Mouse (Mus musculus) forebrain, embryonic 15.5 days (tissue): ENCODE measurements around the gene Lsamp. TPM values are rescaled to one million over a fixed set of nuclear protein-coding genes. Genes with fewer than 3 reads are reported as not detected.

ENCODE experiments used
- ATAC-seq: fragments of 200-750 bp; cut with Nextera tagmentation; replicated peaks from 2 replicates; pipeline ENCODE4 v1.8.0; 2017; ENCODE audit warnings: mild to moderate bottlenecking, moderate TSS enrichment, moderate library complexity
- H3K27ac ChIP-seq: fragments of 300-500 bp; sonication (generic); replicated peaks from 2 replicates; pipeline ENCODE4 v1.5.1; 2015; ENCODE audit warnings: mild to moderate bottlenecking, inconsistent platforms
- H3K27me3 ChIP-seq: fragments of 300-500 bp; sonication (generic); 2 replicates; pipeline ENCODE4 v1.6.1; 2015; ENCODE audit warnings: inconsistent platforms
- H3K36me3 ChIP-seq: fragments of 300-500 bp; sonication (generic); 2 replicates; pipeline ENCODE4 v1.6.1; 2015; ENCODE audit warnings: mild to moderate bottlenecking, inconsistent platforms
- H3K4me1 ChIP-seq: fragments of 300-500 bp; sonication (generic); 2 replicates; pipeline ENCODE4 v1.6.1; 2015; ENCODE audit warnings: inconsistent platforms
- H3K4me2 ChIP-seq: fragments of 300-500 bp; sonication (generic); replicated peaks from 2 replicates; pipeline ENCODE4 v1.6.1; 2015; ENCODE audit warnings: mild to moderate bottlenecking, inconsistent platforms
- H3K4me3 ChIP-seq: fragments of 300-500 bp; sonication (generic); 2 replicates; pipeline ENCODE4 v1.5.1; 2015; ENCODE audit warnings: mild to moderate bottlenecking, inconsistent platforms
- H3K9ac ChIP-seq: fragments of 300-500 bp; sonication (generic); replicated peaks from 2 replicates; pipeline ENCODE4 v1.6.1; 2015; ENCODE audit warnings: mild to moderate bottlenecking, inconsistent platforms
- H3K9me3 ChIP-seq: fragments of 300-500 bp; sonication (generic); 2 replicates; pipeline ENCODE4 v1.6.1; 2016; ENCODE audit warnings: inconsistent platforms
- WGBS: fragments of 180-500 bp; shearing (Covaris S2); methylation state at CpG from one replicate; pipeline ENCODE4 v1.1.7; 2015; ENCODE audit warnings: mixed read lengths; 5-methylcytosine and 5-hydroxymethylcytosine counted together
- polyA plus RNA-seq: library from polyadenylated mRNA; unstranded; fragments of >200 nt; fragmentation: Nextera tagmentation; extraction: Ambion mirVana; gene quantifications from 2 replicates; pipeline ENCODE4 v1.2.1, GENCODE M21; 2015

Lsamp gene
- polyA plus RNA-seq, 1 experiment from 2014 or later = 61.0 TPM

DNA sequence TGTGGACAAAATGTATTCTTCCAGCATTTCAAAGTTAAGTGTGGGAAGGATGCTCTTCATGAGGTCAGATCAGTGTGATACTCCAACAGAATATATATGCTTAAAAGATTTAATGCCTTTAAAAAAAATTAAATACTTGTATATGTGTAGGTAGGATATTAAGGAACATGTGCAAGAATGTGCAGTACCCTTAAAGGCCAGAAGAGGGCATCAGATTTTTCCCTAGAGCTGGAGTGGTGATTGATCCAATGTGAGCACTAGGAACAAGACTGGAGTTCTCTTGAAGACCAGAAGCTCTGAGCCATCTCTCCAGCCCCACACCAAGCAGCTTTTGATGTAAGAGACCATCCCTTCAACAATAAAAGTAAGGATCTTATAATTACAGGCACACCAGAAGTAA, 1708.3 kb downstream of the Lsamp start:
- Histone ChIP-seq H3K27ac (no peak overlapping the region), H3K36me3 (no peaks in the 10 kb centered on the region), H3K4me1 (no peaks in the 10 kb centered on the region), H3K4me3 (no peak overlapping the region), H3K9me3 (no peaks in the 10 kb centered on the region), H3K27me3 (no peaks in the 10 kb centered on the region), H3K9ac (no peak overlapping the region), H3K4me2 (no peak overlapping the region)
- no peak for ATAC-seq

DNA sequence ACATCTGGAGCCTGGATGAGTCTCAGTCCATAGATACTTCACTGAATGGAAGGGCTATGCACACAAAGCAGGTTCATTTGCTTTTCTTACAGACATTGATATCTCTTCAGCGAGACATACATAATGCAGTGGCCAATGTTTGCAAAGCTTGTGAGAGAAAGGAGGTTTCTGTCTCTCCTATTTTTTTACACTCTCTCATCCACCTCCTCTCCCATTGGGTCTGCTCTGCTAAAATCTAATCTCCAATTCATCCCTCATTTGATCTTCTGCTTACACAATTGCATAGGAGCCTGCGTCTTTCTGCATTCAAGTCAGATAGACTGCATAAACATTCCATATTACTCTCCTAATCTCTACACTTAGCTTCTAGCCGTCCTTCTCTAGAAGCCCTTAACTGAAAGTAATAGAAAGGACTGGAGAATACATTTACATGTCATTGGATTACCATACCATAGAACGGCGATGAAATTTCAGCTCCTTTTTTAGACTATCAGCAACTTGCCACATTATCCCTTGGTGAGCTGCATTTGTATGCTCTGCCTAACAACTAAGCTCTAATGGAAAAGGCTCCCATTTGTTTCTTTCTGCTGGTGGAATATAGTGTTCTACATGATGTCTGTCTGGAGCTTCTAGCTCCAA, 1717.7 kb downstream of the Lsamp start:
- H3K36me3 ChIP-seq = no peaks in the 10 kb centered on the region

DNA sequence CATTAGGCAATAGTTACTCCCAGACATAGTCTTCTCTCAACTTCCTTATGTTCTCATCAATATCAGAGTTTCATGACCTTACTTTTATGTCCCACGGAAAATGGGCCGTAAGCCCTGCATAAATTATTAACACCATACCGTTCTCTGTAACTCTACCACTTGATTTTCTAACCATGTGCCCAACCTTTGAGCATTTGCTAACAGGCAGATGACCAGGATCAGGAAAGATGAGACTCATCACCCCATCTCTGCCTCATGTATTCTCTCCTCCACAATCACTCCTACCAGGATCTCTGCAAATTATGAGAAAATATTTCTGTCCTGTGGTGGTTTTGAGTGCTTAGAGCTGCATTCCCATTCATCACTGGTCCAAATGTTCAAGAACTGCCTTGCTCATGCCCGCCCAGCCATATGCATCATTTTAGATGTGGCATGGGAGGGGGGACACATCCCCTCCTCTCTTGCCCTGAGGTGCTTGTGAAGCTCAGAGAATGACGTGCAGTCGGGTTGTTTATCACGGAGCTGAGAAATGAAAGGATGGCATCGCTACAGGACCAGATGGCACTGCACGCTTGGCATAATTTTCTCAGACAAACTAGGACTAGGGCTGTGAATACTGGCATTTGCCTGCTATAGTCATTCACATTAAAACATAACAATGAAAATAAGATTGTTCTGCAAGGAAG, 1744.9 kb downstream of the Lsamp start:
- H3K27ac ChIP-seq = peak overlapping the region; percentile 78
- ATAC-seq = peak; percentile 95
- WGBS = 53% methylated on average over 9 of the region's 9 CpGs

More for the DNA sequence above, 1717.7 kb downstream of the Lsamp start:
- Histone ChIP-seq H3K9ac (no peak overlapping the region), H3K9me3 (no peaks in the 10 kb centered on the region), H3K4me3 (no peak overlapping the region), H3K27me3 (no peaks in the 10 kb centered on the region), H3K4me2 (no peak overlapping the region), H3K4me1 (no peaks in the 10 kb centered on the region), H3K27ac (no peak overlapping the region)
- ATAC-seq = no peak
- 68% methylated on average over 5 of the region's 5 CpGs for WGBS

DNA sequence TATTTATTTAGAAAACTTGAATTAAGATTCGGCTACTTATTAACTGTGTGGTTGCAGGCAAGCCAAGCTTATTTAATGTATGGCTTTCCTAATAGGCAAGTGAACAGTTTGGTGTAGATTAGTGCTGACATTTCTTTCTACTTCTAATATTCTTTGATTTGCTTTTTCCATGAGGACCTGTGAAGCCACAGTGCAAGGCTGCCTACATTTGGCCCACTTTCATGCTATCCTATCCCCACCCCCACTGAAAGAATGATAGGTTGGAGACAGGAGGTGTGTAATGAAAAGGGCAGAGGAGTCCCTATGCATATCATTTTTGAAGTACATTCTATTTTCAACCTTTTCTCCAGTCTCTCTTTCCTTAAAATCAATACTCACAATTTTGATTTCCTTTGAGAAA, 1745.8 kb downstream of the Lsamp start:
- Histone ChIP-seq H3K9me3 (no peaks in the 10 kb centered on the region), H3K9ac (no peak overlapping the region), H3K27me3 (no peaks in the 10 kb centered on the region), H3K4me3 (no peak overlapping the region), H3K36me3 (no peaks in the 10 kb centered on the region), H3K4me1 (peaks cover 18% of the 10 kb centered on the region), H3K27ac (peak overlapping the region; percentile 78), H3K4me2 (no peak overlapping the region)
- 88% methylated on average over 1 of the region's 1 CpGs for WGBS
- no peak for ATAC-seq

More for the DNA sequence above, 1744.9 kb downstream of the Lsamp start:
- Histone ChIP-seq H3K9ac (no peak overlapping the region), H3K4me1 (peaks cover 17% of the 10 kb centered on the region), H3K36me3 (no peaks in the 10 kb centered on the region), H3K9me3 (no peaks in the 10 kb centered on the region), H3K4me2 (no peak overlapping the region), H3K4me3 (no peak overlapping the region), H3K27me3 (no peaks in the 10 kb centered on the region)

DNA sequence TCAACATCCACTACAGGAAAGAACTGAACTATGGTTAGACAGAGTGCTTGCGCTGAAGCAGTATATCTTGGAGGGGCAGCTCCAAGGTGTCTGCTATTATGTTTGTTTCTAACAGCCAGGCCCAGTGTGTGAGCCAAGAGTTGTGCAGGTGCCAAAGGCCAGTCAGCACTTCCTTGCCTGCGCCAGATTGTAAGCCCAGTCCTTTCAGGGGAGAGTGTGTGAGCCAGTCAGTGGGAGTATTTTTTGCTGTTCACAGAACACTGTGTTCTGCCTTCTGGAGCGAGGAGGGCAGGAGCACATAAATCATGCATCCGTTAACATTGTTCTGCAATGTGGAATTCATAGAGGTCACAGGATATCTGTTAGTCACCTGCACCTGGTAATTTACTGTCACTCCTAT, 1760.9 kb downstream of the Lsamp start:
- Histone ChIP-seq H3K27ac (peak overlapping the region; percentile 17; the same call in 1 of the 2 replicates), H3K9me3 (no peaks in the 10 kb centered on the region), H3K9ac (no peak overlapping the region), H3K36me3 (no peaks in the 10 kb centered on the region), H3K4me1 (peaks cover 29% of the 10 kb centered on the region), H3K4me3 (no peak overlapping the region), H3K4me2 (no peak overlapping the region), H3K27me3 (no peaks in the 10 kb centered on the region)
- peak; percentile 87 for ATAC-seq
- WGBS = 48% methylated on average over 4 of the region's 4 CpGs

DNA sequence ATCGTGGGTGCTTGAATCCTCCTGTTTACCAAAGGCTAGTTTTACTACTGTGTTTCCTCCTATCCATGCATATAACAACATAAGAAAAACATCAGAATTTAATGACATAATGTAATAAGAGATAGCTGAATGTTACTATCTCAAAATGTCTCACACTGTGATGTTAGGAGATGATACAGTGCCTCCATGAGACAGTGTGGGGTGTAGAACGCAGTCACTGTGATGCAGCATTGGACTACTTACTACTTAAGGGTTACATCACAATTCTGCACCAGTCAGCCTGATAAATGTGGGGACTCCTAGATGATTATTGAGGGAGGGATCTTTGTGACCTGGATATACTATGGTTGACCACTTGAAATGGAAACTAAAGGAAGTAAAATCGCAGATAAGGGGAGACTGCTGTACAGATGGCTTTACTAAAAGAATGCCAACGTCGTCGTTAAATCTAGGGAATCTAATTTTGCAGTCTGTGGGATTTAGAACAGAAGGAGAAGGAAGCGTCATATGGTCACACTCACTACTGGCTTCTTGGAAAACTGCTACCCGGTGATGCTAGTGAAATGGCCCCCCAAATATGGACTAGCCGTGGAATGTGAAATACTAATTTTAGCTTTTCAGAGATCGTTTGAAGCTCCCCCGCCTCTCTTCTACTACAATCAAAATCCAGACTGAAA, 1762.2 kb downstream of the Lsamp start:
- 60% methylated on average over 11 of the region's 11 CpGs for WGBS
- no peak overlapping the region for H3K9ac ChIP-seq
- H3K4me3 ChIP-seq = no peak overlapping the region
- H3K27me3 ChIP-seq = no peaks in the 10 kb centered on the region
- no peaks in the 10 kb centered on the region for H3K9me3 ChIP-seq
- no peak overlapping the region for H3K4me2 ChIP-seq
- H3K36me3 ChIP-seq = no peaks in the 10 kb centered on the region
- peak overlapping the region; percentile 32; the same call in 1 of the 2 replicates for H3K27ac ChIP-seq
- peak; percentile 66 for ATAC-seq
- H3K4me1 ChIP-seq = peaks cover 29% of the 10 kb centered on the region

DNA sequence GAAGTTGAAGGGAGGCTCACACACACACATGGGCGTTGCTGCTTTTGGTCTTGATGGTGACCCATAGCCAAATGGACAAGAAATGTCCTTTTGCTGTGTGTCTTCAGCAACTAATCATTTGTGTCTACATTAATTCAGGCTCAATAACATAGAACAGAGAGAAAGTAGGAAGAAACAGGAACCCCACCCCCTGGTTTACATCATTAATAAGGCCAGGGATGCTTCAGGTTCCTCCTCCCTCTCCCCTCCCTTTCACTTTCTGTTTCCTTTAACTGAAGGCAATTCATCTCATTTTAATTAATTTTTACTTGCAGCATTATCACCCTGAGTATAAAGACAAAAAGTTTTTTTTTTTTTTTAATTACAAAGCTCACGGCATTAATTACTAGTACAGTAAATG, 1763.7 kb downstream of the Lsamp start:
- Histone ChIP-seq H3K9ac (no peak overlapping the region), H3K4me2 (no peak overlapping the region), H3K36me3 (no peaks in the 10 kb centered on the region), H3K4me3 (no peak overlapping the region), H3K4me1 (peaks cover 29% of the 10 kb centered on the region), H3K9me3 (no peaks in the 10 kb centered on the region), H3K27me3 (no peaks in the 10 kb centered on the region), H3K27ac (no peak overlapping the region)
- 44% methylated on average over 2 of the region's 2 CpGs for WGBS
- ATAC-seq = no peak

DNA sequence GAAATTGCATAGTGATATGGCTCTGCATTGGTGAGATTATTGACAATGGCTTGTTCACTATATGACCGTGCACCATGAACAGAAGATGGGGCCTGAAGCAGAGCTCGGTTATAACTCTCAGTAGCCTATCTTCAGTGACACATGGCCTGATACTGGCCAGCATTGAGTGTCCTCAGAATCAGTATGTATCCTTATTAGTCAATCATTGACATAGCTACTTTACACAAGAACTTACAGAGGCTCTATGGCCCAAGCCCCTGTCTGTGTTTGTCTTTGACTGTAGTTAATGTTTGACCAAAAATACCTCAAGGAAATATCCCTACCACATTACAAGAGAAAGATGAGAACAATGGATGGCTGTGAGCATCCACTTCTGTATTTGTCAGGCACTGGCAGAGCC, 1764.6 kb downstream of the Lsamp start:
- Histone ChIP-seq H3K9me3 (no peaks in the 10 kb centered on the region), H3K36me3 (no peaks in the 10 kb centered on the region), H3K4me1 (peaks cover 29% of the 10 kb centered on the region), H3K4me3 (no peak overlapping the region), H3K9ac (no peak overlapping the region), H3K27me3 (no peaks in the 10 kb centered on the region), H3K4me2 (no peak overlapping the region), H3K27ac (no peak overlapping the region)
- ATAC-seq = no peak
- 82% methylated on average over 2 of the region's 2 CpGs for WGBS

DNA sequence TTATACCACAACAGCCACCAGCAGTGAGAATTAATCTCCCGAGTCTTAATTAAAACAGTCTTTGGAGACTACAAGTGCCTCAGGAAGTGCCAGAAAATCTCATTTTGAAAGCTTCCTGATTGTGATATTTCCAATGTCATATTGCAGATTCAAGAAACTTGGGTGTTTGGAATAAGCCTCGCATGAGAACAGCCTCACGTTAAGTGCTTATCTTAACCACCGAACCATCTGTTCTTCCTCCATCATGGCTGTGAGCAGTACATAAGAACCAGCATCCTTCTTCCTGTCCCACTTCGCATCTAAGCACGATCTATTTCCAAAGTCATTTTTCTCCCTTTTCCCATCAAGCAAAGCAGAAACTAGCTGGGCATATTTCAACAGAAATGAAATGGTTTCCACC, 1780.1 kb downstream of the Lsamp start:
- no peaks in the 10 kb centered on the region for H3K36me3 ChIP-seq
- H3K4me1 ChIP-seq = no peaks in the 10 kb centered on the region
- no peak overlapping the region for H3K4me3 ChIP-seq
- H3K4me2 ChIP-seq = no peak overlapping the region
- H3K27me3 ChIP-seq = no peaks in the 10 kb centered on the region
- no peak overlapping the region for H3K9ac ChIP-seq
- ATAC-seq = no peak
- WGBS = 64% methylated on average over 6 of the region's 6 CpGs
- H3K27ac ChIP-seq = 0 out of 2 replicates have a peak overlapping the region, but pooled peaks have one; percentile 39
- no peaks in the 10 kb centered on the region for H3K9me3 ChIP-seq

DNA sequence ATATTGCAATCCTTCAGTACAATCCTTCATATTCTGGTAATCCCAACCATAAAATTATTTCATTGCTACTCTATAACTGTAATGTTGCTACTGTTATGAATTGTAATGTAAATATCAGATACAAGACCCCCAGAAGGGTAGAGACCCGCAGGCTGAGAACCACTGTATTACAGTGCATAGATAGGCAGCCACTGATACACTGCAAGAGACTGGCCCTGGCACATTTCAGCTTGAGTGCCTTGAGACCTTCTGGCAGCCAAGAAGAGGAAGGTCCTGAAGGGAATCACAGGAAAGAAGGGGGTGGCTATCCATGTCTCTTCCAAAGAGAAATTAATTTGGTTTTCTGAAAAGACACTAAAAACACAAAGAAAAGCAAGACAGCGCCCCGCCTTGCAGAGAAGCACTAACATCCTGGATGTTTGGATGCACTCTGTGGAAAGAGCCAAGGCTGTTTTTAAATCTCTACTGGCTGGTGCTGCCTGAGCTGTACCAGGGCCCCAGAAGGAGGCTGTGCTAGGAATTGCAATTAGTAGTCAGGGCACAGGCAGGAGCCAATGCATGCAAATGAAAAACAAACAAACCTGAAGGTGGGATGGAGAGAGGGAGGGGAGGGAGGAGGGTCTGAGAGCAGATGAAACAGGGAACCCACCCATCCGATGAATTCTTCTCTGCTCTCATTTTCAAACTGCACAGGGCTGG, 1787.4 kb downstream of the Lsamp start:
- Histone ChIP-seq H3K27me3 (no peaks in the 10 kb centered on the region), H3K4me2 (no peak overlapping the region), H3K9ac (no peak overlapping the region), H3K36me3 (no peaks in the 10 kb centered on the region), H3K4me1 (peaks cover 19% of the 10 kb centered on the region), H3K27ac (peak overlapping the region; percentile 55), H3K9me3 (no peaks in the 10 kb centered on the region), H3K4me3 (no peak overlapping the region)
- ATAC-seq = peak; percentile 95
- 36% methylated on average over 4 of the region's 4 CpGs for WGBS

DNA sequence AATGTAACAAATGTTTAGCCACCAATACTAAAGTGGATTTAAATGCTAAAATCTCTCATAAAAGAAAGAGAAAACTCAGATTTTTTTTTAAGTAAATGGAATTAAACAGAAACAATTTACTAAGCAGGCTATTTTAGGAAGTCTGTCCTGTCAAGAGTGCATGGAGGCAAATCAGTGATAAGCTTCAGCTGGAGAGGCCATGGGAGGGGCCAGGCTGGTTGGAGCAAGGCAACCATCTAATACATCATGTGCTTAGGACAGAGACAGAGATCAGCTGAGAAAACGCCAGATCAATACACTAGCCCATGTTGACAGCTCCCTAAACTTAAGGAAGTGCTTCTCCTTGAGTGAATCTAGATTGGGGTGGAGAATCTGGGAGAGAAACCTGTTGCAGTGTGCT, 1793.4 kb downstream of the Lsamp start:
- 83% methylated on average over 1 of the region's 1 CpGs for WGBS
- H3K4me2 ChIP-seq = no peak overlapping the region
- no peak for ATAC-seq

DNA sequence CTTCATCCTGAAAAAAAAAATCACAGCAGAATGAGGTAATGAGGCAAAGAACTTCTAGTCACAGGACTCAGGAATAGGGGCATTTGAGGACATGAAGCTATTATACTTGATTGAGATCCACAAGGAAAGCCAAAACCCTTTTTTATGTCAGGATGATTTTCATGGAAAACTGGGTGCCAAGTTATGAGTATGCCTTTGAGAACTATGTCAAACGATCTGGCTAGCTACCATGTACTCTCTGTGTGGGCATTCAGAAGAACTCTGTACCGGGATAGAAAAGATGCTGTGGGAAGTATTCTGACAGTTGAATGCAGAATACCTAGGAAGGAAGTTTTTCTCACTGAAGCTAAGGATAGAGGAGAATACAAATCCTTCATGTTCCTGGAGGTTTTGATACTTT, 1801.4 kb downstream of the Lsamp start:
- Histone ChIP-seq H3K9me3 (no peaks in the 10 kb centered on the region), H3K36me3 (no peaks in the 10 kb centered on the region), H3K4me1 (peaks cover 21% of the 10 kb centered on the region), H3K9ac (no peak overlapping the region), H3K4me2 (no peak overlapping the region), H3K4me3 (no peak overlapping the region), H3K27me3 (no peaks in the 10 kb centered on the region), H3K27ac (no peak overlapping the region)
- ATAC-seq = no peak
- WGBS = 53% methylated on average over 2 of the region's 2 CpGs

More for the DNA sequence above, 1793.4 kb downstream of the Lsamp start:
- Histone ChIP-seq H3K4me1 (peaks cover under 1% of the 10 kb centered on the region; the same call in 1 of the 2 replicates), H3K9me3 (no peaks in the 10 kb centered on the region), H3K36me3 (no peaks in the 10 kb centered on the region), H3K27me3 (no peaks in the 10 kb centered on the region), H3K27ac (no peak overlapping the region), H3K4me3 (no peak overlapping the region), H3K9ac (no peak overlapping the region)
